Mouse (Mus musculus): ENCODE results near the gene Epor.

The Epor gene

DNA sequence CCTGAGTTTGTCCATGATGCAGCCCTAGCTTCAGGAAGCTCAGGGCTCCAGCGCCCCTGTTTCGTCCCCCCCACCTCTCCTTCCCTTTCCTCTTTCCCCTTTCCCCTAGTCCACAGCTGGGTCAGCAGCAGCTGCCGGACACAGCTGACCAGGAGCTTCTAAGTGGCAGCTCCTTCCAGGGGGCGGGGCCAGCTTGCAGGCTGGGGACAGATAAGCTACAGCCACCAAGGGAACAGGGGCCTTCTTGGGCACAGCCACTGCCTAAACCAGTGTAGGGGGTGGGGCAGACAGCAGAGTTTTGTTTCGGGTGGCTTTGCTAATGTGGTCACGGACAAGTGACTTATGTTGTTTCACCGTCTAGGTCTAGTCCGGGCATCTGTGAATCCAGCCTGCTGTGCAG lies at the start of gene Epor:
Gene Epor (minus strand): TSS at position 90 of the 400 bp plus-strand sequence.
- peak; percentile 50 for DNase-seq (ENCODE audit: extremely low spot score, low spot score)

DNA sequence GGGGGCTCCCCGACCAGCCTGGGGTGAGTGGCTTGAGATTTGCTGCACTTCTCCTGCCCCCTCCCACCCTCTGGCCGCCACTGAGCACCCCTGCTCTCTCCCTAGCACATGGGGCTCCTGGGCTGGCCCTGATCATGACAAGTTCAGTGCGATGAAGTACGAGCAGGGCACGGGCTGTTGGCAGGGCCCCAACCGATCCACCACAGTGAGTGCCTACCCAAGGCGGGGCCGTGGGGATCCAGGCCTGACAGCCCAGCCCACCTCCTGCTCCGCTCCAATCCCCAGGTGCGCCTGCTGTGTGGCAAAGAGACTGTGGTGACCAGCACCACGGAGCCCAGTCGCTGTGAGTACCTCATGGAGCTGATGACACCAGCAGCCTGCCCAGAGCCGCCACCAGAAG lies 49.4 kb upstream of the Epor start:
- no peak for DNase-seq (ENCODE audit: extremely low spot score, low spot score)

DNA sequence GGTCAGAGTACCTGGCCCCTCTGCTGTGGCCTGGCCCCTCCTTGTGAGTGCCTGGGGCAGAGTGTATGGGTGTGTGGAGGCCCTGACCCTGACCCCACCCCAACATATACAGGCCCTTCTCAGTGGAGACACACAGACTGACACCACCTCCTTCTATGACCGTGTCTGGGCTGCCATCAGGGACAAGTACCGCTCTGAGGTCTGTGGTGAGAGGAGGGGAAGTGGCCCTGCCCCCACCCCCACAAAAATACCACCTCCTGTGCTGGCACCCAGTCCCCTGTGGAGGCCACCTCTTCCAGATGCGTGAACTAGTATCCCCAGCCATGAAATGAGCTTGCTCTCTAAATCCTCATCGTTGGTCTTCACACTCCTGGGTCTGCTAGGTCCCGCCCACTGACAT lies 47.7 kb upstream of the Epor start:
- no peak for DNase-seq (ENCODE audit: extremely low spot score, low spot score)

DNA sequence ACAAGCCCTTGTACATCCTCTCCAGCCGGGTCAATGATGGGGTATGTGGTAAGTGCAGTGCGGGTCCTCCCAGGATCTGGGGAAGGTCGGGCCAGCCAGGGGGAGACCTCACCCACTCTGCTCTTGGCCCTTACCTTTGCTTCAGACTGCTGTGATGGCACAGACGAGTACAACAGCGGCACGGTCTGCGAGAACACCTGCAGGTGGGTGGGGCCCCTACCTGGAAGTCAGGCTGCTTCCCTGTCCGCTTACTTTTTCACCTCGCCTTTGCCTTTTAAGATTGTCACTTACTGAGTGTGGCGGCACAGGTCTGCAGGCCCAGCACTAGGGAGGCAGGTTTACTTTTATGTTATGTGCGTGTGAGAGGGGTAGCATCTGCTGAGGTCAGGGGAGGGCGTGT lies 41.2 kb upstream of the Epor start:
- DNase-seq (ENCODE audit: extremely low spot score, low spot score), result no peak

DNA sequence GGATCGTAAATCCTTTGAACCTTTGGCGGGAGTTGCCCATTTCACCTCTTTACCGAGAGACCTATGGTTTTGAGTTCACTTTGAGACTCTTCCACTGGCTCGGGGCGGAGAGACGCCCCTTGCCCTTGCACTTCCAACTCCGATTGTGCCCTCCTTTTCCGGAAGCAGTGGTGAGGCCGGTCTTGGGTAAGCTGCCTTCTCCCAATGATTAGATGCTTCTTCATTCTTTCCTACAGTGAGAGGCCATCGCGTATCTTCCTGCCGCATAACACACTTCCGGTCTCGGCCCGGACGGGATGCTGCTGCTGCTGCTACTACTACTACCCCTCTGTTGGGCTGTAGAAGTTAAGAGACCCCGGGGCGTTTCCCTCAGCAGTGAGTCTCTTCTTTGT lies 39.9 kb upstream of the Epor start:
- DNase-seq (ENCODE audit: extremely low spot score, low spot score), result no peak

DNA sequence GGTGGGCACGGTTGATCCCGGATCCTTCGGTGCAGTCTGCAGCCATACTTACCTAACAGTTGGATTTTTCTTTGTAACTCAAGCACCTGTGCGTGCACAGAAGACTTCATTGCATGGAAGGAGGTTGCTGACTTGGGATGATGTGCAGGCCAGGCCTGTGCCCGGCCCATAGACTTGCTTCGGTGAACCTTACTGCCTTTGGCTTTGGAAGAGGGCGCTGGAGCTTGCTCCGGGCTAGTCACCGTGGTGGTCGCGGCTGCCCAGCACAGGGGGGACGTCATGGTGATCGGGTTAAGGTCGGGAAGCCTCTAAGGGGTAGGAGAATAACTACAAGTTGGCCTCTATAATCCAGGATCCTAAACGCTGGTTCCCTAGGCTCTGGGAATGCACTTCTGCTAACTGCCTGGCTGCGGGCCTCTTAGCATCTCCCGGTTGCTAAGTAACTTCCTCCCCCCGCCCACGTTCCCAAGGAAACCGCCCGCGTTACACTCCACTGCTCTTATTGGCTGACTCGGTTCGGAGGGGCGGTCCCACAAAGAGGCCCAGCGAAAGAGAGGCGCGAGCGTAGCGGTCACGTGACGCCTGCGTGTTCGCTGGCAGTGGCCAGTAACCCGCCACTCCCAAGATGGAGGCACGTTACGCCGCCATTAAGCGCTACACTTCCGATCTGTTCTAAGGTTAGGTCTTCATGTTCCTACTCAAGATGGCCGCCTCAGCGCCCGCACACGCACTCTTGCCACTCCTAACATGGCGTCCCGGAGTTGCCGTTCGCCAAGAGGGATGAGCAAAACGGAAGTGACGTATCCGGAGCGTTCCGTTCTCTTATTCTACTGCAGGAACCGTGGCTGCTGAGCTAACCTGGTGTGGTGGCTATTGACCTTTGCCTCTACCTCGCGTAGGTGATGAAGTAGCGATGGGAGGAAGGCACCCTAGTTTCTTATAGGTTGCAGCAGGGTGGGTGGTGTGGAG lies 39.2 kb upstream of the Epor start, which contains the start of the genes Ccdc151 and Prkcsh:
Gene Ccdc151 (minus strand): TSS at position 441 of the 969 bp plus-strand sequence.
Gene Prkcsh (plus strand): TSS at position 613 of the 969 bp plus-strand sequence.
- DNase-seq (ENCODE audit: extremely low spot score, low spot score), result peak; percentile 99

DNA sequence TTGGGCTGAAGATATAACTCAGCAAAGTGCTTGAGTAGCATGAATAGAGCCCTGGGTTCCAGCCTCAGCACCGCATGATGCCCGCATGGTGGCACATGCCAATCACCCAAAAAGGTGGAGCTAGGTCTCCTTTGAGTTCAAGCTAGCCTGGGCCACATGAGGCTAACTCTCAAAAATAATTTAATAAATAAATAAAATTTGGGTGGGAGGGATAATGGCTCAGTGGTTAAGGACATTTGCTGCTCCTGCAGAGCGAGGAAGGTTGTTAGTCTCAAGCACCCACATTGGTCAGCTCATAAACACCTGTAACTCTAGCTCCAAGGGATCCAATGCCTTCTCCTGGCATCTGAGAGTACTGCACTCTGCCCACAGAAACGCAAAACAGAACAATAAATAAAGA lies 38.3 kb upstream of the Epor start:
- no peak for DNase-seq (ENCODE audit: extremely low spot score, low spot score)

DNA sequence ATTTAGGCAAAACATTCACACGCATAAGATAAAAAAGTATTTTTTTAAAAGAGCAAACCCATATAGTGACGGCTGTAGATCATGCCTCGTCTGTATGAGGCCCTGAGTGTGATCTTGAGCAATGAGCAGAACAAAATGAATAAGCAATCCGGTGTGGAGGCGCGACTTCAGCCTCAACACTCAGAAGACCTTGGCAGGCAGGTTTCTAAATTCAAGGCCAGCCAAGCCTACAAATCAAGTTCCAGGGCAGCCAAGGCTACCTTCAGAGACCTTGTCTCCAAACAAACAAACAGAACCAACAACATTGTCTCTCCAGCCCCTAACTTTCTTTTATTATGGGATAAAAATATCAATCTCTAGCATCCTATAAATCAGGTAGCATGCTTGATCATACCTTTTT lies 37.0 kb upstream of the Epor start:
- no peak for DNase-seq (ENCODE audit: extremely low spot score, low spot score)

DNA sequence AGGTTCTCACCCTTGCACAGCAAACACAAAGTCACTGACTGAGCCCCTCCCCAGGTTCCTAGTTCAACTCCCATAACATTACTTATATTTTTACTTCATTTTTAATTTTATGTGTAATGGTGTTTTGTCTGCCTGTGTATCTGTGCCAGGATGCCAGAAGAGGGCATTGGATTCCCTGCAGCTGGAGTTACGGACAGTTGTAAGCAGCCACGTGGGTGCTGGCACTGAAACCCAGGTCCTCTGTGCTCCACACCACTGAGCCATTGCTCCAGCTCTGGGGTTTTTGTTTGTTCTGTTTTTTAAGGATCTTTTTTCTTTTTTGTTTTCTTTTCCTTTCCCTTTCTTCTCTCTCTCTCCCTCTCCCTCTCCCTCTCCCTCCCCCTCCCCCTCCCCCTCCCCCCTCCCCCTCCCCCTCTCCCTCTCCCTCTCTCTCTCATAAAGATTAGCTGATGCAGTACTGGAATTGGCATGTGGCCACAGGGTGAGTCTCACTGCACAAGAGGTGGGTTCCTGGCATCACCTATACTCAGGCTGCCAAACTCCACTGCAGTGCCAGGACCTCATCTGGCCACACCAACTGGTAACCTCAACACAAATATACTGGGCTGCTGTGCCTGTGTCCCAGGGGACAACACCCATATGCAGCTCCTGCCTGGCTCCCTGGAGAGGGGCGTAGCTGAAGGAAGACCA lies 33.0 kb upstream of the Epor start:
- DNase-seq (ENCODE audit: extremely low spot score, low spot score), result no peak

DNA sequence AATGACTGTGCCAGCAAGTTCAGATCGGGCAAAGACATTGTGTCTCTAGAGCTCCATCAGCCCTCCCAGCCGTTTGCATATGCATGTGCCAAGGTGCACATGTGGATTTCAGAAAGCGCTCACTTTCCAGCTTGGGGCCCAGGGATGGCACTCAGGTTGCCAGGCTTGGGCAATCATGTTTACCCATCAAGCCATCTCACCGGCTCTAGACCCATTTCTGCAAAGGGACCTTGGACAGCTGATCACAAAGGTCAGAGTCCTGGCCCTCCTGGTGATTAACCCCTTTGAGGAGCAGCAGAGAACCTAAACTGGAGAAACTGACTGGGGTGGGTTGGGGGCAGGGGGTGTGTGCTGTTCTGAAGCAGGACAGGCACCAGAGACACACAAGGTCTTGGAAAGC lies 28.9 kb upstream of the Epor start:
- DNase-seq (ENCODE audit: extremely low spot score, low spot score), result no peak

DNA sequence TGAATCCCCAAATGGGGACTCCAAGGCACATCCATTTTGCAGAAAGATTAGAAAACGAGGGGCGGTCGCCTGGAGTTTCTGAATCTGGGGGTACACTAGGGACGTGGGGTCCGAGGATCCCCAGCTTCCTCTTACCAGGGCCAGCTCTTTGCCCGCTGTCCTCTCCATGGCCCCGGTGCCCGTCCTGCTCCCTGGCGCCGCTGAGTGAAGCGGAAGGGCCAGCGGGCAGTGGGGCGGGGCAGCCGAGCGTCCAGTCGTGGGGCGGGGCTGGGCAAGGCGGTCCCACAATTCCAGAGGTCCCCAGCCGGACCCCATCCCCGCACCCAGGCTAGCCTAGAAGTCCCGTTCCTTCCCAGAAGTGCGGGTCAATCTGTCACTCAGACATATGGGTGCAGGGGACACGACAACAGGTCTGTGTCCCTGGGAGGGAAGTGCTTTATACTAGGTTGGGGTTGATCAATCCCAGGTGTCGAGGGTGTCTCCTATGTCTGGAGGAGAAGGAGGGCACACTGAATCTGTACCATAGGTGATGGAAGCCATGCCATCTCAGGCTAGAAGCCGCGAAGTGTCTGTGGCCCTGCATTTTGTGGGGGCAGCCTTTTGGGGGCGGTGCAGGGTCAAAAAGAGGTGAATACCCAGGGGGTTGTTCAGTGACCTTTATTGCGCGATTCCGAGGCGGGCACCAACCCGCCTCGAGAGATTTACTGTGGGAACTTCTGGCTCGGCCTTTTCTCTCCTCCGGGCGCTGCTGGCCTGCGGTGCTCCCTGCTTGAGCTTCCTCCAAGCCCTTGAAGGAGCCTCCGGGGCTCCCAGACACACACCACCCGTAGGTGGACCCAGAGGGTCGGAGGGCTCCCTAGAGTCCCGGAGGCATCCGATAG lies 26.2 kb upstream of the Epor start, which contains the start of gene Rgl3:
Gene Rgl3 (minus strand): TSS at position 217 of the 881 bp plus-strand sequence.
- peak; percentile 69 for DNase-seq (ENCODE audit: extremely low spot score, low spot score)

DNA sequence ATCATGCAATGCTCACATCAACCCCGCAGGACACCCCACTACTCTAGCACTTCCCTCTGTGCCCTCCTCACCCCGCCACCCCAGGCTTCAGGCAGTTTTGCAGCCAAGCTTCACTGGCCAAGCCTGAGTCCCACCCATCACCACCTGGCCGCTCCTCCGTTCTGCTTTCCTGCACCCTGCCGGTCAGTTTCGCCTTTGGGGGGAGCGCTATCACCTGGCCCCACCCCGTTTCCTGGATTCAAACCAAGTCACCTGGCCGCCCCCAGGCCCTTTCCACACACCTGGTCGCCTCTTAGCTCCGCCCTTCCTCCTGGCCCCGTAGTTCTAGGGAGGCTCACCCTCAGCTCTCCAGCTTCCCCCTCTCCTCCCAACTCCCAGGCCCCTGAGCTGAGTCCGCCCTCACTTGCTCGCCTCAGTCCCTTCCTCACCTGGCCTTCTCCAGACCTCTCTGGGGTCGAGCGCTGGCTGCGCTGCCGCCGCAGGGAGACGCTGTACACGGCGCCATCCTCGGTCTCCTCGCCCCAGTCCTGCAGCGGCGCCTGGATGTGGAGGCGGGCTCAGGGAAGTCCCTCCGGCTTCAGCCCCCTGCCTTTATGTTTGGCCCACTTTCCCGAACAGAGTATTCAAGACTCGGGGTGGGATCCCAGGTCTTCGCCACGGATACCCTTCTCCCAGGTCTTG lies 25.3 kb upstream of the Epor start:
- DNase-seq (ENCODE audit: extremely low spot score, low spot score), result peak; percentile 45

DNA sequence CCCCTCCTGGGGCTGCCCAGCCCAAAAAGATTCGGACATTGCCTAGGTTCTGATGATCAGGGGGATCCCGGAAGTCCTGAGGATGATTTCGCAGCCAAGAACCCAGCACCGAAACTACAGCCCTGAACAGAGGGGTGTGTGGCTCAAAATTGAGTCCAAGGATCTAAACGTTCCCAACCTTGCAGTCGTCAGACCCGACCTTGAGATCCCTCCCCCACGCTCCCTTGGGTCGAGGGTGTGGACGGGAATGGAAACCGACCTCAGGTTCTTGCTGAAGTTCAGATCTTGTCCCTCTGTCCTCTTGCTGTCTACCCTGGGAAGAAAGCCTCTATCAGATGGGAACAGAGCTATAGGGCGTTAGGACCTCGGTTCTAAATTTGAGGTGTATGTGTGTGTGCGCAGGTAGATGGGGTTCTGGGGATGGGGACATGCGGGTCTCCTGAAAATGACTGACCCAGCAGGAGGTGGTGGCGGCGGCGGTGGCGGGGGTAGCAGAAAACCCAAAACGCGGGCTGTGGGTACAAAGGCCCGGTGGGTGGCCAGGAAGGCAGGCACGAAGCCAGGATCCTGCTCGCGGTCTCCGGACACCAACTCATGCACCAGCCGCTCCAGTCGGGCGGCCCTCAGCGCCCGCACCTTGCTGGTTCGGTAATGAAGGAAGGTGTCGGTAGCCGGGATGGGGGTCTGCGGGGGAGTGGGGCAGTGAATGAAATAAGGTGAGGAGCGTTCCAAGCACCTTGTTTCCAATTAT lies 24.5 kb upstream of the Epor start:
- DNase-seq (ENCODE audit: extremely low spot score, low spot score), result peak; percentile 18

DNA sequence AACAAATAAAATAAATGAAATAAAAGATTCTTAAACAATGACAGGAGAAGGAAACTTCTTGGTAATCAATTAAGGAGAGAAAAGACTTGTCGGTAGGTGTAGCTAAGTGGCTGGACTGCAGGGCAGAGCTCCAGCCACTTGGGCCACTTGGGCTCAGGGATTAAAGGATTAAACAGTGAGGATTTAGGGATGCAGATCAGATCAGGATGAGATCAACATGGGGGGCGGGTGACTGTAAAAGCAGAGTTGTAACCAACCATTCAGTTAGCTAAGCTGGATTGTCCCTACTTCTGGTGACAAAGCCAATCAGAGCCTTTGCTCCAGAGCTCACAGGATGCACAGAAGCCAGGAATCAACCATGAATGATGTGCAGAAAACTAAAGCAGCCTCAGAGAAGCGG lies 20.6 kb upstream of the Epor start:
- DNase-seq (ENCODE audit: extremely low spot score, low spot score), result no peak

DNA sequence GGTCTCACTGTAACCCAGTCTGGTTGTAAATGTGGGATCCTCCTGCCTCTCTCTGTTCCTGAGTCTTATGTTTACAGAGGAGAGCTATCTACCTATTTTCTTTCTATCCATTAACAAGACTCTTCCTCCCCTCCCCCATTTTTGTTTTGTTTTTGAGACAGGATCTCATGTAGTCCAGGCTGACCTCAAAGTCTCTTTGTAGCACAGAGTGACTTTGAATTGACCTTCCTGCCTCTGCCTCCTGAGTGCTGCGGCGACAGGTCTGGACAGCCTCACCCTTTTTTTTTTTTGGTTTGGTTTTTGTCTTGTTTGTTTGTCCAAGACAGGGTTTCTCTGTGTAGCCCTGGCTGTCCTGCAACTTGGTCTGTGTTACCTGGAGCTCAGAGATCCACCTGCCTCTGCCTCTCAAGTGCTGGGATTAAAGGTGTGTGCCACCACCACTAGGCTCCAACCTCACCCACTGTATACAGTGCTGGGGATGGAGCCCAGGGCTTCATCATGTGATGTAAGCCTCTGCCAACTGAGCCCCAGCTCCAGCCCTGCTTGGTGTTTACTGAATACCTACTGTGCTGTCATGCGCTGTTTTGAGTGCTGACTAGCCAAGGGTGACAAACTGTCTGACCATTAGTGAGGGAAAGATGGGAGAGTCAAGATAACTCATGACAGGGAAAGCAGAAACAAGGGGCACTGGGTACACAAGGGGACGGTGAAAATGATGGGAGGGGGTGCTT lies 15.3 kb upstream of the Epor start:
- DNase-seq (ENCODE audit: extremely low spot score, low spot score), result no peak

DNA sequence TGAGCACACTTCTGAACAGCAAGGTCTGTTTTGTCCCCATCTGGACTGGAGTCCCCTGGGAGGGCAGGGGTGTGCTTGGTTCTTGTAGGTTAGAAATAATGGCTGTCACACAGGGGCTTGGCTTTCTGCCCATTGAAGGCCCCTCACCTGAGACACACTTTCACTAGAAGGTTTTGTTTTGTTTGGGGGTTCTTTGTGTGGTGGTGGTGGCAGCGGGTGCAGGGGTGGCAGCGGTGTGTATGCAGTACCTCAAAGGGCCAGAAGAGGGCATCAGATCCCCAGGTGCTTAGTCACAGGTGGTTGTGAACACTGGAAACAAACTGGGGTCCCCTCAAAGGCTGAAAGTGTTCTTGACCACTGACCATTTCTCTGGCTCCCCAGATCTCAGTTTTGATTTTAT lies 14.7 kb upstream of the Epor start:
- DNase-seq (ENCODE audit: extremely low spot score, low spot score), result peak; percentile 33

DNA sequence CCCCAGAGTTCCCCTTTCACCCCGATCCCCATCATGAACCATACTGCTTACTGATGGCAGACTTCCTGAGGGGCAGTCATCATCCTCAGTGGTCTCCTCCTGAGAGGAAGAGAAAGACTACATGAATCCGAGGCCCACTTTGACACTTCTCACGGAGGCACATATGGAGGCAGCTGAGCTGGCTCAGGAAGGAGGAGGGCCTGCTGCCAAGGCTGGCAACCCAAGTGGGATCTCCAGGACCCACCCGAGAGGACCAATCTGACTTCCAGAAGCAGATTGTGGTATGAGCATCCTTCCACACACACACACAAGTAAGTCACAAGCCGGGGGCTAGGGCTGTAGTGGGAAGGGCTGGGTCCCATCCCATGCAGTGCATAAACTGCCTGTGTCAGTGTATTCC lies 14.0 kb upstream of the Epor start:
- no peak for DNase-seq (ENCODE audit: extremely low spot score, low spot score)

DNA sequence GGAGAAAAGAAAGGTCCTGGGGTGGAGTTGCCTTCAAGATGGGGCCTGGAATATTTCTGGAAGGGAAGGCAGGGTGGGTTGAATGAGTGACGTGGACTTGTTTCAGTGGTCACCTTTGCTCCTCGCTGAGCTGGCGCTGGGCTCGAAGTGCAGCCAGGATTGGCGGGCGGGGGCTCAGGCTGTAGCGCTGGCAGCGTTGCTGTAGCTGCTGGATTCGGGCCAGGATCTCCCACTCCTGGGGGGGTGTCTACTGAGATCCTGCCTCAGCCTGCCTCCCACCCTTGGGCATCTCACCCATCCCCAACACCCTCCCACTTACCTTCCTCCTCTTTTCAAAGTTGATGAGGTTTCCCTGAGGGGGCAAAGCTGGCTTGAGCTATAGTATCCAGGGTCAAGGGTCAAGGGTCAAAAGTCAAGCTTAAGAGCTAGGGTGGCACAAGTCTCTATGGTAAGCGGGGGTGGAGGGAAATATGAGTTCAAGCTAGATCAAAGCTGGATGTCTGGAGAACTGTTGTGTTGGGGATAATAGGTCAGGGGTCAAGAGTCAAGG lies 13.4 kb upstream of the Epor start:
- no peak for DNase-seq (ENCODE audit: extremely low spot score, low spot score)

DNA sequence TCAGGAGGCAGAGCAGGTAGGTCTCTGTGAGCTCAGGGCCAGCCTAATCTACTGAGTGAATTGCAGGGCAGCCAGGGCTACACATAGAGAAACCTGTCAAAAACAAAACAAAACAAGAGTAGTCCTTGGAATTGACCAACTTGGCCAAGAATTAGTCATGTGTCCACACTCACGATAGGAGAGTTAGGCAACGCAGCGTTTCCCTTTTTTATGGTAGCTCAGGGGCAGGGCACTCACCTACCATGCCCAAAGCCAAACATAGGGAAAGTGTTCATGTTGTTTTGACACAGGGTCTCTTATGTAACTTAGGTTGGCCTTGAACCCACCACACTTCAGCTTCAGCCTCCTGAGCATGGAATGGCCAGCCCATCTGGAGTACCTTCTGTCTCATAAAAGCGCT lies 6.0 kb upstream of the Epor start:
- DNase-seq (ENCODE audit: extremely low spot score, low spot score), result no peak

All from neural tube, embryonic 10.5 days (tissue).